Mouse (Mus musculus) splenic B cell, adult 2 months (primary cell): Measurements from ENCODE around the gene Foxe3.
A peak's percentile ranks its signal among the peaks of the same experiment; 100 is the strongest.

Experiments
- DNase-seq: peaks from one replicate; pipeline ENCODE4 v3.0.0-alpha.2; 2011; ENCODE audit warnings: low read depth, low spot score
- H3K27me3 ChIP-seq: 2 replicates; pipeline ENCODE4 v1.6.1; 2012; ENCODE audit warnings: mild to moderate bottlenecking, low read length, moderate library complexity, mixed read lengths; ENCODE audit not compliant: control insufficient read depth, poor library complexity, insufficient read depth, severe bottlenecking
- H3K36me3 ChIP-seq: 2 replicates; pipeline ENCODE4 v1.6.1; 2012; ENCODE audit warnings: mild to moderate bottlenecking, low read length, moderate library complexity, mixed read lengths; ENCODE audit not compliant: control insufficient read depth, poor library complexity, insufficient read depth, severe bottlenecking

Gene Foxe3

GRCm38 (mm10) chr4:114907951-114908828, 17.6 kb downstream of the Foxe3 start:
- no peaks in the 10 kb centered on the region for H3K36me3 ChIP-seq
- peak; percentile 58 for DNase-seq
- peaks cover 7% of the 10 kb centered on the region; the same call in 1 of the 2 replicates for H3K27me3 ChIP-seq

- no peaks in the 10 kb centered on the region for H3K36me3 ChIP-seq
- peaks cover 10% of the 10 kb centered on the region; the same call in 1 of the 2 replicates for H3K27me3 ChIP-seq
- DNase-seq = peak; percentile 31
Observed at GRCm38 (mm10) chr4:114907056-114907917, 18.5 kb downstream of the Foxe3 start.

GRCm38 (mm10) chr4:114905969-114906680, 19.7 kb downstream of the Foxe3 start:
- H3K27me3 ChIP-seq = peaks cover 10% of the 10 kb centered on the region; the same call in 1 of the 2 replicates
- DNase-seq = no peak

GRCm38 (mm10) chr4:114905501-114905900, 20.3 kb downstream of the Foxe3 start:
- H3K36me3 ChIP-seq = no peaks in the 10 kb centered on the region
- DNase-seq = no peak
- H3K27me3 ChIP-seq = peaks cover 10% of the 10 kb centered on the region; the same call in 1 of the 2 replicates

More at GRCm38 (mm10) chr4:114905969-114906680, 19.7 kb downstream of the Foxe3 start:
- no peaks in the 10 kb centered on the region for H3K36me3 ChIP-seq

- peak; percentile 21 for DNase-seq
- Histone ChIP-seq H3K27me3 (peaks cover 10% of the 10 kb centered on the region; the same call in 1 of the 2 replicates), H3K36me3 (no peaks in the 10 kb centered on the region)
Observed at GRCm38 (mm10) chr4:114903422-114903782, 22.4 kb downstream of the Foxe3 start.

GRCm38 (mm10) chr4:114902641-114903421, 23.0 kb downstream of the Foxe3 start:
- H3K27me3 ChIP-seq = peaks cover 10% of the 10 kb centered on the region; the same call in 1 of the 2 replicates
- H3K36me3 ChIP-seq = no peaks in the 10 kb centered on the region
- DNase-seq = peak; percentile 23

GRCm38 (mm10) chr4:114901643-114902351, 24.0 kb downstream of the Foxe3 start:
- peak; percentile 41 for DNase-seq
- Histone ChIP-seq H3K36me3 (no peaks in the 10 kb centered on the region), H3K27me3 (0 out of 2 replicates have a peak, but pooled peaks cover 7% of the 10 kb centered on the region)

GRCm38 (mm10) chr4:114900866-114901642, 24.8 kb downstream of the Foxe3 start:
- H3K36me3 ChIP-seq = no peaks in the 10 kb centered on the region
- DNase-seq = no peak
- H3K27me3 ChIP-seq = 0 out of 2 replicates have a peak, but pooled peaks cover 7% of the 10 kb centered on the region

- DNase-seq = no peak
- 0 out of 2 replicates have a peak, but pooled peaks cover 7% of the 10 kb centered on the region for H3K27me3 ChIP-seq
- no peaks in the 10 kb centered on the region for H3K36me3 ChIP-seq
Observed at GRCm38 (mm10) chr4:114899885-114900284, 25.9 kb downstream of the Foxe3 start.

GRCm38 (mm10) chr4:114897853-114898252, 28.0 kb downstream of the Foxe3 start:
- Histone ChIP-seq H3K36me3 (no peaks in the 10 kb centered on the region), H3K27me3 (no peaks in the 10 kb centered on the region)
- DNase-seq = peak; percentile 53

GRCm38 (mm10) chr4:114882232-114882631, 43.6 kb downstream of the Foxe3 start:
- H3K27me3 ChIP-seq = no peaks in the 10 kb centered on the region
- H3K36me3 ChIP-seq = no peaks in the 10 kb centered on the region
- no peak for DNase-seq

GRCm38 (mm10) chr4:114876441-114876972, 49.3 kb downstream of the Foxe3 start:
- no peak for DNase-seq
- Histone ChIP-seq H3K27me3 (no peaks in the 10 kb centered on the region), H3K36me3 (no peaks in the 10 kb centered on the region)
